Mouse (Mus musculus): ENCODE data around the gene Olfr385. TPM values are rescaled to one million over a fixed set of nuclear protein-coding genes. Genes with fewer than 3 reads are reported as not detected.

Gene Olfr385
- polyA plus RNA-seq (2012; rRNA removed; ENCODE audit: low replicate concordance), result not detected in 2 replicates

DNA sequence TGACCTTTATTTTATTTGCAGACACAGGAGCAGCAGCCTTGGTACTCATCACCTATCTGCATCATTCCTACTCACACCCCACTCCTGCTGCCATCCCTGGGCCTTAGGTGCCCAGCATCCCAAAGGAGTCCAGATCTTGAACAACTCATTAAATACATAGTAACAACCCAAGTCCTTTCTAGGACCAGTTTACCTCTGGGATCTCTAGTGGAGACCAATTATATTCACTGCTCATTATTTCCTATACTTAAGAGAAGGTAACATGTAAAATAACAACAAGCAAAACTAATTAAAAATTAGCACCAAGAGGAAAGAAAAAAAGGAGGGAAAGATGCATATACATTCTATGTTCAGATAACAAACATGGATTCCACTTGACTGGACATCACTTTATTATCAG lies at the start of gene Olfr385:
Gene Olfr385, minus strand, starts transcription at position 101 of the 400 bp plus-strand sequence.

DNA sequence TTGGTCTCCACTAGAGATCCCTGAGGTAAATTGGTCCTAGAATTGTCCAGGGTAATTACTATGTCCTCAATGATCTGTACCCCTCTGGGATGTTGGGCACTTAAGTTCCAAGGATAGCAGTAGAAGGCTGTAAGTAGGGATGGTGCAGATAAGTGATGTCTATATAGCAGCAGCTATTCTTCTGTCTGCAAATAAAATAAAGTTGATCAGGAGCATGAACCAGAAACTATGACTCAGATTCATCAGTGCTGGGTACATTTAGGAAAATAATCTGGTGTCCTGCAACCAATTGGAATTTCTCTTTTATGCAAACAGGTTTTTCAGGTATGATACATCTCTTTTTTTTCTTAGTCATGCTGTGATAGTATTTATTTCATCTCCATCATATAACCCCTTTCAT lies 5.5 kb upstream of the Olfr385 start, which contains the start of gene Olfr384:
Gene Olfr384, plus strand, starts transcription at position 301 of the 400 bp plus-strand sequence.

Other genes starting within 250 kb of the Olfr385 start
- gene Olfr20, start 242.2 kb downstream of the Olfr385 start, polyA plus RNA-seq (2012; rRNA removed; ENCODE audit: low replicate concordance), result 0.12 TPM in 1 of 2 replicates, not detected in the other
- not detected in 2 replicates for gene Olfr376, start 221.8 kb downstream of the Olfr385 start, polyA plus RNA-seq (2012; rRNA removed; ENCODE audit: low replicate concordance)
- gene Olfr1, start 193.4 kb downstream of the Olfr385 start, polyA plus RNA-seq (2012; rRNA removed; ENCODE audit: low replicate concordance), result not detected in 2 replicates
- not detected in 2 replicates for gene Olfr378, start 164.5 kb downstream of the Olfr385 start, polyA plus RNA-seq (2012; rRNA removed; ENCODE audit: low replicate concordance)
- gene Olfr380, start 135.5 kb downstream of the Olfr385 start, polyA plus RNA-seq (2012; rRNA removed; ENCODE audit: low replicate concordance), result not detected in 2 replicates
- not detected in 2 replicates for gene Olfr381, start 101.4 kb downstream of the Olfr385 start, polyA plus RNA-seq (2012; rRNA removed; ENCODE audit: low replicate concordance)
- not detected in 2 replicates for gene Olfr382, start 75.8 kb downstream of the Olfr385 start, polyA plus RNA-seq (2012; rRNA removed; ENCODE audit: low replicate concordance)
- gene Olfr384, start 5.6 kb upstream of the Olfr385 start, polyA plus RNA-seq (2012; rRNA removed; ENCODE audit: low replicate concordance), result not detected in 2 replicates
- not detected in 2 replicates for gene Zfp735, start 95.8 kb upstream of the Olfr385 start, polyA plus RNA-seq (2012; rRNA removed; ENCODE audit: low replicate concordance)
- not detected in 2 replicates for gene Olfr389, start 187.7 kb upstream of the Olfr385 start, polyA plus RNA-seq (2012; rRNA removed; ENCODE audit: low replicate concordance)
- not detected in 2 replicates for gene Olfr390, start 190.0 kb upstream of the Olfr385 start, polyA plus RNA-seq (2012; rRNA removed; ENCODE audit: low replicate concordance)
- not detected in 2 replicates for gene Olfr391-ps, start 210.0 kb upstream of the Olfr385 start, polyA plus RNA-seq (2012; rRNA removed; ENCODE audit: low replicate concordance)
- gene Olfr392, start 224.0 kb upstream of the Olfr385 start, polyA plus RNA-seq (2012; rRNA removed; ENCODE audit: low replicate concordance), result not detected in 2 replicates